Mouse (Mus musculus) kidney, postnatal 36 days (tissue): ENCODE measurements around the gene Cabp1.

Experiments used
- DNase-seq, 2 experiments: peaks; one replicate each; pipeline ENCODE4 v3.0.0; 2021 to 2022; ENCODE audit warnings: mixed read lengths in 2 of 2

The Cabp1 gene

GRCm38 (mm10) chr5:115124690-115125089 lies 69.5 kb downstream of the Cabp1 start:
- no peak for DNase-seq

GRCm38 (mm10) chr5:115120978-115121377 lies 73.2 kb downstream of the Cabp1 start:
- no peak for DNase-seq

GRCm38 (mm10) chr5:115118961-115119570 lies 75.1 kb downstream of the Cabp1 start, which contains the start of gene Acads:
Gene Acads (minus strand): TSS chr5:115119346.
- DNase-seq: peak; percentile 90 to 92
